Mouse (Mus musculus) right cerebral cortex, postnatal 10 days (tissue): ENCODE results near the gene Tm7sf3.
A peak's percentile ranks its signal among the peaks of the same experiment; 100 is the strongest.
"Not testable (repeated sequence)": the region's sequence is repeated elsewhere in the genome, so short reads cannot be mapped to it uniquely, and the experiment has no call there.

Source experiments
- DNase-seq, 2 experiments: peaks; one replicate each; pipeline ENCODE4 v3.0.0; 2021; ENCODE audit warnings: low spot score in 2 of 2

Gene Tm7sf3

GRCm38 (mm10) chr6:146613907-146614306 lies 28.7 kb downstream of the Tm7sf3 start:
- no peak for DNase-seq

DNA sequence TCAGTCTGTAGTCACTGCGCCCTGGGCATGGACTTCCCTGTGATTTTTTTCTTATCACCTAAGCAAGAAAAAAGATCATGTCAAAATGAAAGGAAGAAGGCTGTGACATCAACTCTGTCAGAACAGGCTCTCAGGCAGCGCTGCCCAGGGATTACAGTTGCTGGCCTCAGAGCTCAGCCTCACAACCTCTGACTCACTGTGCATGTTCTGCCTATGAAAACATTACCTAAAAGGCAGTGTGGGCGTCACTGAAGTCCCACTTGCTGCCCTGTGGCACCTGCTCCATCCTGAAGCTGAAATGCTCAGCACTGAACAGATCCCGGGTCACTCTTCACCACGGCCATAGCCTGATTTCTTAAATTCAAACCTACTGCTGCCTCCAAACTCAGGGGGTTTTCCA lies 29.9 kb downstream of the Tm7sf3 start:
- no peak for DNase-seq

GRCm38 (mm10) chr6:146611897-146612296 lies 30.7 kb downstream of the Tm7sf3 start:
- no peak for DNase-seq

GRCm38 (mm10) chr6:146611385-146611784 lies 31.2 kb downstream of the Tm7sf3 start:
- no peak for DNase-seq

DNA sequence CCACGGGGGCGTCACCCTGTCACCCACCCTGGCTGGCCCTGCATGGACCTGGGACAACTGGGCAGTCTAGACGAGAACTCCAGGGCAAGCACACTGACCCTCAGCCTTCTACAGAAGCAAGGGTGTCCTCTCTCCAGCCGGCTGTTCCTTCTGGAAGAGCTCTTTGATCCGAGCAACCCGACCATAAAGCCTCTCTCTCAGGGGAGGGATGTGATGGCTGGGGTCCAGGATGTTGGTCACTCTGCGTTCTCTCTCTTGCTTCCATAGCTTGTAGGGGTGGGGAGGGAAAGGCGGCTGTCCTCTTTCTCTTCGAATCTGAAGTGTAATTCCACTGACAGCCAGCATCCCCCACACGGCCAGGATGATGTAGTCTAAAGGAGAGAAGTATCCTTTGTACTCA lies 39.0 kb downstream of the Tm7sf3 start:
- no peak for DNase-seq

GRCm38 (mm10) chr6:146602601-146603000 lies 40.0 kb downstream of the Tm7sf3 start:
- DNase-seq = no peak

DNA sequence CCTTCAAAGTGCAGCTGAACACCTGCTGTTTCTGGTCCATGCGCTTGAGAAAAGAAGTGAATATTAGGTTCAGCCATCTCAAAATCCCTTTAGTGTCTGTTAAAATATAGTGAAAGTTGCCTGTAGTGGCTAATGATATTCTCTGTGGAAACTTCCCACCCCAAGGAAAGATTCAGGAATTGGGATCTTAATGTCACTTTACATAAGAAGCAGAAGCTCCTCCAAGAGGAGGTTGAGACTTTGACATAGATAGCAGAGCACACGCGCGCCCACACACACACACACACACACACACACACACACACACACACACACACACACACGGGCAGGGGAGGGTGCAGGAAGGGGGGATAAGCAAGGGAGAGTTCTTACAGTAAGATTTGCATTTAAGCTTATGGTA lies 57.5 kb downstream of the Tm7sf3 start:
- no peak for DNase-seq

GRCm38 (mm10) chr6:146583366-146584046 lies 59.1 kb downstream of the Tm7sf3 start:
- no peak for DNase-seq

GRCm38 (mm10) chr6:146580381-146580926 lies 62.2 kb downstream of the Tm7sf3 start:
- peak; percentile 40 to 77 for DNase-seq

- DNase-seq = peak; percentile 36 to 56
Measured at GRCm38 (mm10) chr6:146578586-146578985, 64.0 kb downstream of the Tm7sf3 start.

GRCm38 (mm10) chr6:146578111-146578531 lies 64.5 kb downstream of the Tm7sf3 start:
- peak in 1 of 2 experiments; percentile 81 for DNase-seq

- DNase-seq = peak; percentile 98 to 99
Measured at GRCm38 (mm10) chr6:146577310-146578109, 65.1 kb downstream of the Tm7sf3 start, which contains the start of gene Ints13. Gene Ints13, minus strand, starts transcription at chr6:146577835.

DNA sequence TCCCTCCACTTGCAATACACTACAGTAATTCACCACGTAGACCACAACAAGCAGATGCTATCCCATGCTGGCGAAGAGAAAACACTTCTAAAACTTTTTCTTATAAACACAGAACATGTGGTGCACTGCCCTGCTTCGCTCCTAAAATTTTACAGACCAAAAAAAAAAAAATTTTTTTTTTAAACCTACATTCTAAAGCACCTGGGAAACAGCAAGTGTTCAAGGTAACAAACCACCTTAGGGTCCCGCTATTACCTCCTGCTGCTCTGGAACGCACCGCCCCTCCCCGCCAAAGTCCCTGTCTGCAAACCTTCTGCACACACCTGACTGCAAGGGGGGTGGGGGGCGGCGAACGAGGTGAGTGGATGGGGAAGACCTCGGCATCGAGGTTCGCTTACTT lies 65.7 kb downstream of the Tm7sf3 start, which contains the start of gene Fgfr1op2:
Gene Fgfr1op2 (plus strand): TSS at position 301 of the 400 bp plus-strand sequence.
- DNase-seq = no peak

GRCm38 (mm10) chr6:146572073-146572472 lies 70.6 kb downstream of the Tm7sf3 start:
- no peak for DNase-seq

DNA sequence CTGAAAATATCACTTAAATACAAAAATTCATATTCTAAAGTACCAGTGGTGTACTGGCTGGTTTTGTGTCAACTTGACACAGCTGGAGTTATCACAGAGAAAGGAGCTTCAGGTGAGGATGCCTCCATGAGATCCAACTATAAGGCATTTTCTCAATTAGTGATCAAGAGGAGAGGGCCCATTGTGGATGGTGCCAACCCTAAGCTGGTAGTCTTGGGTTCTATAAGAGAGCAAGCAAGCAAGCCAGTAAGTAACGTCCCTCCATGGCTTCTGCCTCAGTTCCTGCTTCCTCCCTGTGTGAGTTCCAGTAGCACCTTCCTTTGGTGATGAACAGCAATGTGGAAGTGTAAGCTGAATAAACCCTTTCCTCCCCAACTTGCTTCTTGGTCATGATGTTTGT lies 80.2 kb downstream of the Tm7sf3 start:
- DNase-seq = not testable (repeated sequence)
